Mouse (Mus musculus): ENCODE results near the gene Rnf208. TPM values are rescaled to one million over a fixed set of nuclear protein-coding genes. Genes with fewer than 3 reads are reported as not detected.

The Rnf208 gene
- total RNA-seq, 2 experiments from 2014 or later, result 0.27 to 0.44 TPM

DNA sequence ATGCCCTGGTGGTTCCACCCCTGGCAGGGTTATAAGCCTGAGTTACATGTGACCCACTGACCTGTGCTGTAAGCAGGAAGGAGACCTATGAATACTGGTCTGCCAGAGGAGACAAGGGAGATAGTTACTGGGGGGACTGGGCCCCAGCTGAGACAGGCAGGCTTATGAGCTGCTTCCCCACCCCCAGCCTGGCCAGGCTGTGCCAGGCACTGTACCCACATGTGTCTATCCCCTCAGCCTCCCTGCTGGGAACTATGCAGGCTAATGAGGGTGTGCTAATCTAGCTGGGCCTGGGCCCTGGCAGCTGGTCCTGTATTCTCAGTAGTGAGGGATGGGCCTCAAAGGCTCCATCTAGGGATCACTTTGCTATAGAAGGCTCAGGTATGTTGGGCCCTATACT is 25.2 kb downstream of the Rnf208 start:
- DNase-seq, result no peak
- intact Hi-C loops (cut with DNase I), result no loop called here

GRCm38 (mm10) chr2:25267746-25268309 is 25.8 kb downstream of the Rnf208 start:
- no peak for DNase-seq
- intact Hi-C loops (cut with DNase I), result no loop called here

- intact Hi-C loops (cut with DNase I), result loop anchor here (1.0 to 5.0 kb wide), 4 partner anchors 17 to 75 kb away; partner anchors contain the start of genes Man1b1, Tmem203 and Tor4a
- DNase-seq, result peak; percentile 98
These were observed 29.9 kb downstream of the Rnf208 start, which contains the start of the genes Ssna1 and Anapc2 for GRCm38 (mm10) chr2:25271827-25272511. Ssna1 (minus strand) TSS chr2:25272438. Anapc2 (plus strand) TSS chr2:25272478.

- no peak for DNase-seq
- intact Hi-C loops (cut with DNase I), result loop anchor here (2.0 to 5.0 kb wide), 3 partner anchors 18 to 75 kb away; partner anchors contain the start of genes Man1b1, Tmem203 and Tor4a
These were observed 30.5 kb downstream of the Rnf208 start for GRCm38 (mm10) chr2:25272515-25272914.

DNA sequence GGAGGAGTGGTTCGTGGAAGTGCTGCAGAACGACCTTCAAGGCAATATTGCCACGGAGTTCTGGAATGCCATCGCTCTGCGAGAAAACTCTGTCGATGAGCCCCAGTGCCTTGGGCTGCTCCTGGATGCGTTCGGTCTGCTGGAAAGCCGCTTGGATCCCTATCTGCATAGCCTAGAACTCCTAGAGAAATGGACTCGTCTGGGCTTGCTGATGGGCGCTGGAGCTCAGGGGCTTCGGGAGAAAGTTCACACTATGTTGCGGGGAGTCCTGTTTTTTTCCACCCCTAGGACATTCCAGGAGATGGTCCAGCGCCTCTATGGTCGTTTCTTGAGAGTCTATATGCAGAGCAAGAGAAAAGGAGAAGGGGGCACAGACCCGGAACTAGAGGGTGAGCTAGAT is 31.0 kb downstream of the Rnf208 start:
- intact Hi-C loops (cut with DNase I), result loop anchor here (2.0 to 5.0 kb wide), 3 partner anchors 18 to 76 kb away; partner anchors contain the start of genes Man1b1, Tmem203 and Tor4a
- no peak for DNase-seq

- DNase-seq, result peak; percentile 75 to 82
- intact Hi-C loops (cut with DNase I), result loop anchor here (5.0 kb wide), 1 partner anchor 128 kb away; no protein-coding TSS in a partner anchor
These were observed 37.1 kb downstream of the Rnf208 start for GRCm38 (mm10) chr2:25278928-25279882.

DNA sequence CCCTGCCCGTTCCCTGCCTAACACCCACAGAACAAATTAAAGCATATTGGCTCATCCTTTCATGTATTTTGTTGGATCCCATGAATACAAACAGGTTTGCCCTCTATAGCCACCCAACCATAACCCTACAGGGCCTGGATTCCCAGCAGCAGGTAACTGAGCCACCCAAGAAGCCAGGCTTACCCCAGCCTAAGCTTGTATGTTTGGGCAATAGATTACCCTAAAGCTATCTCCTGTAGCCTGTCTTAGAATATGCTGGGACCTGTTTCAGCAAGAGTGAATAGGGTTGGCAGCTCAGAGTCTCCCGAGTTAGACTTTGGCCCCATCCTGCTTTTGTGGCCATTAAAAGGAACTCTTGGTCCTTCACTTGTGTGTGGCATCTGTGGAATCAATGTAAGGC is 43.5 kb downstream of the Rnf208 start:
- no peak for DNase-seq
- intact Hi-C loops (cut with DNase I), result no loop called here

DNA sequence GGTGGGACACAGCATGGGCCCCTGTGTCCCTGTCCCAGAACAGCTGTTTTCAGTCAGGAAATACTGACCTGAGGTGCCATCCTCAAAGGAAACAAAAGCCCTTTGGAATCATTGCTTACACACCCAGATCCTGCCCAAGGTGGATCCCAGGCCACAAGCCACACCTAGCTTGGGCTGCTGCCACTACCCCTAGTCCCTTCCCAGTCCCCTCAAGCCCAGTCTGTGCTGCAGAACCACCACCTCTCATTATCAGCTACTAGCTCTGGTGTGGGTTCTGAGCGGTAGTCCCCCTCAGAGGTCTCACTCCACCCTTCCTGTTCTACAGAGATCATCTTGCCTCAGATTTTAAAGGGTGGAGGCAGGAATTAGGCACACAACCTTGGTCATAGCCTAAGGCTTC is 44.3 kb downstream of the Rnf208 start:
- intact Hi-C loops (cut with DNase I), result no loop called here
- no peak for DNase-seq

DNA sequence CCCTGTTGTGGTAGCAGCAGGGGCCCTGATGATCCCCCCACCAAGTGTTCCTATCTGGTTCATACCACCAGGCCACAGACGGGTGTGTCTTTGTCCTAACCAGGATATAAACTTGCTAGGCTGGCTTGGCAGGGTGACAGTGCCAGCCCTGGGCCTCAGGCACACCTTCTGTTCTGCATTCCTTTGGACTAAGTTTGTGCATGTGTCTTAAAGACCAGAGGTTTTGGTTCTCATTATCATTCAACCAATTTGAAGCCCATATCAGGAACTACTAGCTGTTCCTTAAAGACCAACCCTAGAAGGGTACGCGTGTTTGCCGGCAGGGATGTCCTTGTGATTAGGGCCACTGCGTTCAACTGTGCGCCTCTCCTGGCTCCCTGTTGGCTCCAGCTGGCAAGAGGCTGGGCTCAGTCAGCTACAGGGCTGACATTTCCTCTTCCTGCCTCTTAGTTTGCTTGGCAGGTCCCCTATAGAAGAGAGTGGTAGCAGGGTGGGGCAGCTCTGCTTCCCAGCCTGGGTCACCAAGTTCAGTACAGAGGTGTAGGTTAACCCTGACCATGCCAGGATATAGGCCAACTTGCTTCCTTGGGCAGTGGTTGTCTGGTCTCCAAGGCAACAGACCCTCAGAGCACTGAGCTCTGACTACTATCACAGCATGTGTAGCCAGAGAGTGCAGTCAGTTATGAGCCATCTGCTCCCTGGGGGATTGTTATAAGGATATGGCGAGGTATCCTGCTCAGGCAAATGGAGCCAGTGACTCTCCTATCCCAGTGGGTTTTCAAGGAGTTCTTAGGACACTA is 45.0 kb downstream of the Rnf208 start:
- no peak for DNase-seq
- intact Hi-C loops (cut with DNase I), result no loop called here

- intact Hi-C loops (cut with DNase I), result no loop called here
- no peak for DNase-seq
These were observed 46.0 kb downstream of the Rnf208 start, which contains the start of gene Tmem210 for GRCm38 (mm10) chr2:25287927-25288649. Tmem210 (plus strand) TSS chr2:25288145.

DNA sequence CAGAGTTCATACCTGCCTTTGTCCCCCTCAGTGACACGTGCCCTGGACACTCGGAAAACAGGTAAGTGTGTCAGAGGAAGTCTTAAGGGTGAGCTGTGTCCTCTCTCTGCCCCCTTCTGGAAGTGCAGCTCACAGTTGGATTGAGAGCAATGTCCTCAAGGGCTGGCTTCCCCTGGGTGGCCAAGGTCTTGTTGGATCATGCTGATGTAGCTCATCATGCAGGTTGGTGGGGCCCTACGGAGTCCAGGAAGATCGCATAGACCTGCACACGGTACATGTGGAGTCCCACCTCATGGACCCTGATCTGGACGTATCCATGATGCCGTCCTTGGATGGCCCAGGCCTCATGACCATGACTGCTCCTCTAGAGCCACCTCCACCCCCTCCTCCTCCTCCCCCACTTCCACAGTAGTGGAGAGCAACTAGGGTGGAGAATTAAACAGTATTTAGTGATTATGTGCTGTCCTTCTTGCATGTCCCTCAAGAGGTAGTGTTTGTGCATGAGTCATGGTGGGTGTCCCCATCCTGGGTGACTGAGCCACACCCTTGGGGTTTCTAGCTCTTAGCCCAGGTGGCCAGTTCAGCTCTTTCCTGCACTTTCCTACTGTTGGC is 46.8 kb downstream of the Rnf208 start:
- intact Hi-C loops (cut with DNase I), result no loop called here
- DNase-seq, result no peak

DNA sequence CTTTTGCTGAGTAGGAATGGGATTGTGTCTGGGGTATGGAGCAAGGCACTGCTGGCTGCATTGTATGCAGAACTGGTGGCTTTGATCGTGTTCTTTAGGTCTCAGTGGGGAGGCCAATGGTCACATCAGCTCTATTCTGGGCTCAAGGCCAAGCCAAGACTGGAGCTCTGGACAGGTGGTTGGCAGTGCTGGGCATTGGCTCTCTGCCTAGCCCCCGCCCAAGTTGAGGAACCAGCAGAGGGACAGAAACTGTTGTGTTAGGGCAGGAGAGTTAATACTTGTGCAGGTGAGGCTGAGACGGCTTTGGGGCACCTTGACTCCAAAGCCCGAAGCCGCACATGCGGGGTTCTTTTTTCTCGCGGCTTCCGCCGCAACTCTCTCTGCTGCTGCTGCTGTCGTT is 47.6 kb downstream of the Rnf208 start, which contains the start of gene Lrrc26:
Lrrc26 (plus strand) TSS at position 265 of the 400 bp plus-strand sequence.
- intact Hi-C loops (cut with DNase I), result loop anchor here (5.0 kb wide), 2 partner anchors 62 to 162 kb away; no protein-coding TSS in a partner anchor
- DNase-seq, result no peak

DNA sequence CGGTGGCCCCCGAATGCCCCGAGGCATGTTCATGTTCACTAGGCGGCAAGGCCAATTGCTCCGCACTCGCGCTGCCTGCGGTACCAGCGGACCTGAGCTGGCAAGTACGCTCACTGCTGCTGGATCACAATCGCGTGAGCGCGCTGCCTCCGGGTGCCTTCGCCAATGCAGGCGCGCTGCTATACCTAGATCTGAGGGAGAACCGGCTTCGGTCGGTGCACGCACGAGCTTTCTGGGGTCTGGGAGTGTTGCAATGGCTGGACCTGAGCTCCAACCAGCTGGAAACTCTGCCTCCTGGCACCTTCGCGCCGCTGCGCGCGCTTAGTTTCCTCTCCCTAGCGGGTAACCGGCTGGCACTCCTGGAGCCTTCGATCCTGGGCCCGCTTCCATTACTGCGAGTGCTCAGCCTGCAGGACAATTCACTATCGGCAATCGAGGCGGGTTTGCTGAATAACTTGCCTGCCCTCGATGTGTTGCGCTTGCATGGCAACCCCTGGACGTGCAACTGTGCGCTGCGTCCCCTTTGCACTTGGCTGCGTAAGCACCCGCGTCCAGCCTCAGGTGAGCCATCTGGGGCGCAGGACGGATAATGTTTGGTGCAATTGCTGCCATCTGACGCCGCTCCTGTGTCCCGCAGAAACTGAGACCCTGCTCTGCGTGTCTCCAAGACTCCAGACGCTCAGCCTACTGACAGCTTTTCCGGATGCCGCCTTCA is 48.2 kb downstream of the Rnf208 start:
- DNase-seq, result peak in 1 of 2 experiments; percentile 25
- intact Hi-C loops (cut with DNase I), result loop anchor here (5.0 kb wide), 2 partner anchors 63 to 163 kb away; no protein-coding TSS in a partner anchor

DNA sequence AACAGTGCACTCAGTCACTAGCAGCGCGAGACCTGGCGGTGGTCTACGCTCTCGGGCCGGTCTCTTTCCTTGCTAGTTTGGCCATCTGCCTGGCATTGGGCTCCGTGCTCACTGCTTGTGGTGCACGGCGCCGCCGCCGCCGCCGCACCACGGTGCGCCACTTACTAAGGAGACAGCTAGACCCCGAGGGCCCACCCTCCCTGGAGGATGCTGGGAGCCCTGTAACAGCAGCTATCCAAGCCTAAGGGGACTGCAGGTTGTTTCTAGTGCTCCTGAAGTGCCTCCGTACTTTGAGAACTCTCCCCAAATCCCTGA is 48.7 kb downstream of the Rnf208 start:
- no peak for DNase-seq
- intact Hi-C loops (cut with DNase I), result loop anchor here (5.0 kb wide), 2 partner anchors 63 to 163 kb away; no protein-coding TSS in a partner anchor

DNA sequence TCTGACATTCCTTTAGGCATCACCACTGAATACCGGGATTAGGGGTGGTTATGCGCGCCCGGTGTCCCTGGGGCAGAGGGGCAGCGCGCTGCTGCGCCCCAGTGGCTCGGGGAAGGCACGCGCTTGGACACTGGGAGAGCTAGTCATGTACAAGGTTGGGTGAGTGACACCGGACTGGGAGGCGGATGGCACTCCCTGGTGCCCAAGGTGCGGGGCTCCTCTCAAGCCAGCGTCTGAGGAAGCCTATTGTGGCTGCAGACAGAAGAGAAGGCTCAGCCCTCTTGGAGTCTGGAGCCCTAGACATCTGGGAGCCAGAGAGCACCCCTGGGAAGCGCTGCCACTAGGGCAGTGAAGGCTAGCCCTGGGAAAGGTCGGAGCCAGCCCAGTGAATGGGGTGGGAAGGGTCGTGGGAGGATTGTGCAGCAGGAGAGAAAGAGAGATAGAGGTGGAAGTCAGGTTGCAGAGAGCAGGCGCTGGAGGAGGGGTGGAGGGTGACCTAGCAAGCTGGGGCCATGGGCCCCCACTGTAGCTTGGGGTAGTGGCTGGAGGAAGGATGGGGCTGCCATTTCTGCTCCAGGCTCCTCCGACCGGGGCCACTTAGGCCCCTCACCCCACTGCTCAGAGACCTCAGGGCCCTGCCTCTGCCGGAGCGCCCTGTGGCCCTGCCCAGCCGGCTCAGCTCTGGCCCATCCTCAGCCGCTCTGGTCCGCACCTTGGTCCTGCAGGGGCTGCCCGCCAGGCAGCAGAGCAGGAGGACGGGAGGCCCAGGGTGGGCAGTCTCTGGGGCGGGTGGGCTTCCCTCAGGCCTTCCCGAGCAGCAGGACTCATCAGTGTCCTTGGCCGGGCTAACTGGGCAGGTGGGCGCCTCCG is 49.4 kb downstream of the Rnf208 start:
- peak in 1 of 2 experiments; percentile 35 for DNase-seq
- intact Hi-C loops (cut with DNase I), result loop anchor here (2.0 to 5.0 kb wide), 3 partner anchors 33 to 164 kb away; no protein-coding TSS in a partner anchor

DNA sequence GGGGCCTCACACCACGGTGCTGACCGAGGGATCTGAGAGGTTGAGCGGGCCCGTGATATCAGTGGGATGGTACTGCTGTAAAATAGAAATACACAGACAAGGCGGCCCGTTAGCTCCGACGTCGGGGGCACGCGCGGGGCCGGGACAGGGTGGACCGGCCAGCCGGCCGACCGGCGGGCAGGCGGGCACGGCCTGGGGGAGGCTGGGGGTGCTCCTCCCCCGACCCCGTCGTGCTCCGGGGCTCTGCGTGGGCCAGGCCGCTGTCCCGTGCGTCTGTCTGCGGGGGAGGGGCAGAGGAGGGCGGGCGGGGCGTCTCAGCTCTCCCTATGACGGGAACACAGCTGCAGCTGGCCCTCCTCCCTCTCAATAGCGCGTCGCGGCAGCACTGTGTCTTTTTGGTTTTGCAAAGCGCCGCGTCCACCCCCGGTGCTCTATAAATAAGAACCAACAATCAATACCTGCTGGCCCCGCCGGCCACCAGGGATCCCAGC is 50.0 kb downstream of the Rnf208 start:
- intact Hi-C loops (cut with DNase I), result loop anchor here (2.0 to 5.0 kb wide), 3 partner anchors 33 to 165 kb away; no protein-coding TSS in a partner anchor
- peak; percentile 34 to 52 for DNase-seq

DNA sequence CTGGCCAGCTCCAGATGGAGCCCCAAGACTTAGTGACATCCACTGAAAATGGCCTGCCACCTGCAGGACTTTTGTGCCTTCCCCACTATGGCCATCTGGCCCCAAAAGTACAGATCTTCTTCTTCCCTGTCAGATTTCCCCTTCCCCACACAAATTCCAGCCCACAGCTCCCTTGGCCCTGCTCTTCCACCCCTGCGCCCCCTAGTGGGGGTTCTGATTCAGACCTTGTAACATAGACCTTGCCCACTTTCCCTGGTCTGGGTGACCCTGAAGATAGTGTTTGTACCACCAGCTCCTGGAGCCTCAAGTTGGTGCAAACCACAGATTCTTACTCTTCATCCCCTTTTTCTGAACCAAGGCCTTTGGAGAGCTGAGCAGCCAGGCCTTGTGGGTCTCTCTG is 50.8 kb downstream of the Rnf208 start:
- peak; percentile 86 for DNase-seq
- intact Hi-C loops (cut with DNase I), result loop anchor here (2.0 to 5.0 kb wide), 3 partner anchors 34 to 166 kb away; no protein-coding TSS in a partner anchor
